Mouse (Mus musculus) adipose tissue, adult 10 weeks (tissue): ENCODE measurements around the gene Rps8. TPM values are rescaled to one million over a fixed set of nuclear protein-coding genes. Genes with fewer than 3 reads are reported as not detected.

Experiments
- polyA plus RNA-seq: library from polyadenylated mRNA; stranded (reverse); fragments of 350-450 nt; fragmentation: Illumina TruSeq; extraction: RNeasy Lipid Tissue Mini Kit (QIAGEN cat#74804); gene quantifications from one replicate; pipeline ENCODE4 v1.2.3, GENCODE M21; 2014; ENCODE audit warnings: low read depth, low replicate concordance

The Rps8 gene
- polyA plus RNA-seq = 970 TPM

DNA sequence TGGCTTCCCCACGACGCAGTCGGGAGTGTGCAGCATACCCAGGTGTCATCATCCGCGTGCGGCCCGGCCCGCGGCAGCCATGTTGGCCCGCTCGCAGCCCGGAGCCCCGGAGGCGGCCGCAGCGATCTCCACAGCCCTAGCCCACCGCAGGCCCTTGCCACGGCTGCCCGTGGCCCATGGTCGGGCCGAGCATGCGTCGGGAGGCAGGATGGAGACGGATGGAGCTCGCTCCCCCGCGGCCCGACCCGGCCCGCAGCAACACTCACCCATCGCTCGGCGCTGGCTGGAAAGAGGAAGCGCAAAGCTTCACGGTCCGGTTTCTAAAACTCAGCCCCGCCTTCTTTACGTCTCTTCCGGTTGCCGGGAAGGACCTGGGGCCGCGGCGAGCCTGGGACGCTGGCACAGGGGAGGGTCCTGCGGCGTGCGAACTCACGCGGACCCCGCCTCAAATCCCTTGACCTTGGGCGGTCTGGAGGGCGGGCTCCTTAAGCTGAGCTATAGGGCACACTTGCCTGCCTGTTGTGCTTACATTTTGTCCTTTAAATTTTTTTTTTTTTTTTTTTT lies at the start of gene Rps8:
TSS of gene Rps8 (minus strand) at position 452 of the 564 bp plus-strand sequence.

GRCm38 (mm10) chr4:117181863-117182758 lies 26.1 kb upstream of the Rps8 start, which contains the start of gene Kif2c:
Kif2c (minus strand) TSS chr4:117182639.

DNA sequence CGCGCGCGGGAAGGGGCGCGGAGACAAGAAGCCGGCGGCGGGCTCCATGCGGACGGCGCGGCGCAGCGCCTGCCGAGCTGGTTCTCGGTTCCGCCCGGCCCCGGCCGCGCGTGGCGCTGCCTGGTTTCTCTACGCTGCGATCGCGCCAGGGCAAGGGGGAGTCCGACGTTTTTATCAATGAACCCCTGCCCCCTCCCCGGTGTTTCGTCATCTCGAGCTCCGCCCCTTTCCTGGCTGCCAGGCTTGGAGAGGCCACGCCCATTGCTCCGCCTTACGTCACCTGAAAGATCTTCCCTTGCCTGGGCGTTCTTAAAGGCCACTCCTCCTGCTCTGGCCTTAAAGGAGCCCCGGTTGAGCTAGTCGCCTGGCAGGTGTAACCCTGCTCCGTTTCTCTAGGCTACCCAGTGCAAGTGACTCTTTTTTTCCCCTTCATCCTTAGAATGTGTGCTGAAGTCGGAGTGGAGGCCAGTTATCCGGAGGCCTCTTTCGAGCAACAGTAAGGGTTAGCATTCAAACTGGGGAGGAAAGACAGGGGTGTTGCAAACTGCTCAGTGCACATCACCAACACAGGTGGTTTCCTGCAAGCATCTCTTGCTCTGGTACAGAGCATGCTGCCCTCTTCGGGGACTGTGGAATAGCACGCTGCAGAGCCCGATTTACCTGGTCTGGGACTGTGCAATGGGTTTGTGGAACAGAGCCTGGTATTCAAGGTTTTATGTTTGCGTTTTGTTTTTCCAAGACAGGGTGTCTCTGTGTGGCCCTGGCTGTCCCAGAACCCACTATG lies 22.0 kb downstream of the Rps8 start, which contains the start of gene Plk3:
TSS of gene Plk3 (minus strand) at position 147 of the 784 bp plus-strand sequence.

GRCm38 (mm10) chr4:117126675-117127290 lies 29.3 kb downstream of the Rps8 start, which contains the start of gene Tctex1d4:
Tctex1d4 (plus strand) TSS chr4:117126794.

GRCm38 (mm10) chr4:117125348-117125909 lies 30.6 kb downstream of the Rps8 start, which contains the start of gene Btbd19:
Btbd19 (minus strand) TSS chr4:117125725.

Other genes starting within 250 kb of the Rps8 start
- gene Urod, start 161.8 kb downstream of the Rps8 start, polyA plus RNA-seq = 123 TPM
- 19.9 TPM for gene Hectd3, start 160.9 kb downstream of the Rps8 start, polyA plus RNA-seq
- 23.1 TPM for gene Eif2b3, start 136.8 kb downstream of the Rps8 start, polyA plus RNA-seq
- gene Ptch2, start 60.2 kb downstream of the Rps8 start, polyA plus RNA-seq = 31.8 TPM
- gene Btbd19, start 30.5 kb downstream of the Rps8 start, polyA plus RNA-seq = 7.9 TPM
- gene Tctex1d4, start 29.4 kb downstream of the Rps8 start, polyA plus RNA-seq = 11.7 TPM
- gene Plk3, start 22.3 kb downstream of the Rps8 start, polyA plus RNA-seq = 6.5 TPM
- gene Kif2c, start 26.4 kb upstream of the Rps8 start, polyA plus RNA-seq = 6.8 TPM
- gene Tmem53, start 95.7 kb upstream of the Rps8 start, polyA plus RNA-seq = 36.8 TPM
- gene Armh1, start 95.9 kb upstream of the Rps8 start, polyA plus RNA-seq = 2.7 TPM